Mouse (Mus musculus) ovary, adult 18-20 months (tissue): ENCODE measurements around the gene Mettl22.

Experiments
- DNase-seq: peaks from one replicate; pipeline ENCODE4 v3.0.0; 2022; ENCODE audit warnings: low spot score, mixed read lengths

Mettl22 gene

DNA sequence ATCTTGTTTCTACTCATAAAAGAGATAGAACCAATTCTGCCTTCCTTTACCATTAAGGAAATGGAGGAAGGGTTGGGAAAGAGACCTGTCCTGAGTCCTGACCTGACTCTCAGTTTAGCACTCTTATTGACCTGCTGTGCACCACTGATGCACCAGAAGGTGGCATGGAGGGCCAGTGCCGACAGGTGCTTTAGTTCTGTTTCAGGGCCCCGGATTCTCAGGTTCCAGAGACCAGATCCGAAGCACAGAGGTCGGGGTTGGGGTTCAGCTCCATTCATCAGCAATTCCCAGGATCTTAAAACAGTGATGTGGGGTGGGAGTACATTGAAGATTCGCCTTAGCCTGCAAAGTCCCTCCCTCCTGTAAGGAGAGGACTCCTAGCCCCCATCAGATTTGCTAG lies 42.2 kb downstream of the Mettl22 start:
- no peak for DNase-seq

DNA sequence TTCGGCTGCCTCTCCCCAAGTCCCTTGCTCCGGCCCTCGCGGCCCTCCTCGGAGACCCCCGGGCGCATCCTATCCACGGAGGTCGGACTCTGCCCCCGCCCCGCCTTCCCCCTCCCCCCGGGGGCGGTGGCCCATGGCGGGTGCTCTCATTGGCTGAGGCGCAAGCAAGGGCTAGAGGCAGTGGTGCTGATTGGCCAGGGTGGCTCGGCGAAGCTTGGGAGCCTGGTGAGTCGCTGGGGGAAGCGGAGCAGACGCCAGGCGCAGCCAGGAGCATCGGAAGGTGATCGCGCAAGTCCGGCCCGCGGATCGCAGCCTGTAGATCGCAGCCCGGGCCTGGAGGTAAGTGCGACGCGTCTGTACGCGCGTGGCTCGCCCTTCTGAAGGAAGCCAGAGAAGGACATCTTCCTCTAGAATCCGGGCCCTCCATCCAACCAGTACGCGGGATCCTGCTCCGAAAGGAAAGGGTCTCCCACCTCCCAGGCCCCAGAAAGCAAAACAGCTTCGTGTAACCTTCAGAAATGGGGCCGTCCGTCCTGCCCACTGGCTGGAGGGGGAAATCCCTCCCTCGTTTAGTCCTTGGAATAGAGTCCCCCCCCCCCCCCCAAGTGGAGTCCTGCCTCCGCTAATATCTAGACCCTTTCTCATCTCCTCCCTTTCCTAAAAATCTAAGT lies 42.8 kb downstream of the Mettl22 start, which contains the start of gene Abat:
TSS of gene Abat (plus strand) at position 194 of the 671 bp plus-strand sequence.
- DNase-seq: peak; percentile 96

DNA sequence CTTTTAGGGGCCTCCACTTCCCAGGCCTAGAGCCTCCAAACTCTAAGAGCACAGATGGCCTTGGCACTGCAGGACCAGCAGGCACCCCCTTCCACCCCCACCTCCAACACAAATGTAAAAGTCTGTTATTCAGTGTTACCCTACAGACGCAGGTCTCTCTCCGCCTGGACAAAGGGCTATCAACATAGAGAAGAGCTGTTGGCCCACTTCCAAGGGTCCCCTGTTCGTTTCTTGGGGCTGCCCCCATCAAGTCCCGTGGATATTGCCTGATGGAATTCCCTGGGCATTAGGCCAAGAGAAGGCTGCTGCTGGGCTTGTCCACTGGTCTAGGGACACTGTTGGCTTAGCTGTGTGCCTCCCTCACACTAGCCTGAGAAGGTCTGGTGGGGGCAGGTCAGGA lies 43.6 kb downstream of the Mettl22 start:
- DNase-seq: peak; percentile 11

DNA sequence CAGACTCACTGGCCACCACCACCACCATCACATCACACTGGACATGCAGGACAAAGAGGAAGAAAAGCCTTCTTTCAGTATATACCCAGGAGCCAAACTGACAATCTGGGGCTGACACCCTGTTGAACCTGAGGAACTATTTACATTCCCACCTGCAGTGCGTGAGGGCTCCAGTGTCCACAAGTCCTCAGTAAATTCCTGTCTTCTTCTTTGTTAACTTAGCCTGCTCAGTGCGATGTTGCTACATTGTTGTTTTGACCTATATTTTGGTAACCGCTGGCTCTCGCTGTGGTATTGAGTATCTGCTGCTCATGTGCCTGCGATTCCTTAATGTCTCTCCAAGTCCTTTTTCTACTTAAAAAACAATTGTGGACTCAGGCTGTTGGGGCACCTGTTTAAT lies 49.9 kb downstream of the Mettl22 start:
- DNase-seq: no peak

DNA sequence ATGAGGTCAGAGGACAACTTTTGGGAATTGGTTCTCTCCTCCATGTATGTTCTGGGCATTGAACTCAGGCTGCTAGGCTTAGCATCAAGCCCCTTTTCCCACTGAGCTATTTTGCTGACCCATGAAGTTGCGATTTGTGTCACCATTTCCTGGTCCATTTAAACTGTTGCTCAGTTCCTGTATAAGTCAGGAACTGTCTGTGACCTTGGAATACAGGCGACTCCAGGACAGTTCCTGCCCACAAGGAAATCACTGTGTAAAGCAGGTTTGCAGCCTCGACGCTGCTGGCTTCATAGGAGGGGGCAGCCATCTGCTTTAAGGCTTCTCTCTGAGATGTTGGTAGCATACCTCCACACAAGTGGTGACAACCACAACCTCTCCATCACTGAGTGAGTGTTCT lies 50.7 kb downstream of the Mettl22 start:
- DNase-seq: no peak

DNA sequence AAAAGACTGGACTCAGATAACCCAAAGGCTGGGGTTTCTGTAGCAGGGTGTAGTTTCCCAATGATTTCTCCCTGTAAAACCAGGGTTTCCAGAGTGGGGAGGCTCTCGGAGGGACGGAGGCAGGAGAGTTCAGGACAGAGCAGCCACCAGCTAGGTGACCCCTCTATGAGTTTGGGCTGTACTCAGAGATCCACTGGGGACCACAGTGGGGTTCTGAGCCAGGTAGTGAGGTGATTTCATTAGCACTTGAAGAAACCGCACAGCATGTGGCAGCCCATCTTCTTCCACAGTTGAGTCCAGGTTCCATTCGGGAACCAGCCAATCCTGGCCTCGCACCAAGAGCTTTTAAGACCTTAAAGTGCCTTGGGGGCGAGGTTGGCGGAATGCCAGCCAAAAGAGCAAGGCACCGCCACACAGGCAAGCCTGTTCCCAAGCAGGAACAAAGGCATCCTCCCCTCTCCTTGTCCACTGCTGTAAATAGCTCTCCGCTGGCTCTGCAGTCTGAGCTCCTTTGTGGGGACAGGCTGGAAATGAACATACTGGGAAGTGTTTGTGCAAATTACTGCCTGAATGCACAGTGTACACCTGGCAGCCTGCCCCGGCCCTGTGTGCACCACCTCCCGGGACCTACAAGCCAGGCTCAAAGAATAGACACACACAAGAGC lies 53.0 kb downstream of the Mettl22 start:
- DNase-seq: peak; percentile 43

DNA sequence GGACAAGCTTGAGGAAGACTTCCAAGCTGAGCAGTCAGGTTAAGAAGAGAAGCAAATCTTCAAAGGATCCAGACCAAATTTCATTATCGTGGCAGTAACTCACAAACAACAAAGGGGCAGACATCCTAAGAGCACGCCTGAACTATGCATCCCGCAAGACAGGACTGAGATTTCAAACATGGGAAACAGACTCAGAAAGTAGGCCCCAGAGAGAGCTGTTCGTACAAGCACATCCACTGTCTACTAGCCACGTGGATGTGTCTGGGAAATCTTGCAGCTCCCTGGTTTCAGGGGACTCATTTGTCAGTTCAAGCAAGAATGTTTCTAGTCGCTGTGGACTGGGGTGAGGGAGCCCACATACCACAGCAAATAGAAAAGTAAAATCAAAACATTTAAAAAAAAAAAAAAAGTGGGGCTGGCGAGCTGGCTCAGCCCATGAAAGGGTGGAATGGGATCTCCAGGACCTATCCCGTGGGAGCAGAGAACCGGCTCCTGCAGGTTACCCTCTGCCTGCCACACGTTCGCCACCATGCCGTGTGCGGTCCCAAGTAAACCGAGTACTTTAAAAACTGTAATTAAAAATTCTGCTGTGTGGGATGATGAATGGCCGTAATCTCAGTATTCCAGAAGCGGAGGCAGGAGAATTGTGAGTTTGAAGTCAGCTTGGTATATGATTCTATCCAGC lies 53.7 kb downstream of the Mettl22 start:
- no peak for DNase-seq

DNA sequence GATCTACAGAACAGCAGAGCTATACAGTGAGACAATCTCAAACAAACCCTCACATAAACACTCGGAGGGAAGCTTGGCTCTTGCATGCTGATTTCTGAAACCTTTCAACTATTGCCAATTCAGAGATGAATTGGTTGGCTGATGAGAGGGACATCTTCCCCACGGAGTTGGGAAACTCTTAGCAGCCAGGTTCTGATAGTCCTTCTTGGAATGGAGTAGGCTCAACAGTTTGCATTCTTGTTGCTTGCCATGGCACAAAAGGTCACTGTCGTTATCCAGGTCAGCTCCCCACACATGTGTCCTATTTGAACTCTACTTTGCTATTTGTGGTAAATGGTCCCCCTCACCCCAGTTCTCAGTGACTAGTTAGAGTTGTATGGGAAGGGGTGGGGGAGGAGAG lies 54.7 kb downstream of the Mettl22 start:
- no peak for DNase-seq

DNA sequence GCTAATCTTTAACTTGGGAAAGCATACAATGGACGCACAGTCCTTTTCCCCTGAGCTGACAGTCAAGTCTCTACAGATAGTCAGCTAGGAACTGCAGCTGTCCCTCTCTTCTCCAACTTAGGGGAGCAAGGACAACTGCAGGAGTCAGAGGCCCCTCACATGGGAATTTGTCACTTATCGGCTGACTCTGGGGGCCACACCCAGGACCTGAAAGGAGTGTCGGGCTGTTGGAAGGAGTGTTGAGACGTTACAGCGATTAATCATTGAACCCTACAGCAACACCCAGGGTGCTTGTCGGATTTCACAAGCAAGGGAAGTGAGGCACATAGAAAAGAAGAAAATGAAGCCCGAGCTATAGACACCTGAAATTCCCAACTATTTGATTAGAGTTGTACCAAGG lies 55.3 kb downstream of the Mettl22 start:
- DNase-seq: no peak

DNA sequence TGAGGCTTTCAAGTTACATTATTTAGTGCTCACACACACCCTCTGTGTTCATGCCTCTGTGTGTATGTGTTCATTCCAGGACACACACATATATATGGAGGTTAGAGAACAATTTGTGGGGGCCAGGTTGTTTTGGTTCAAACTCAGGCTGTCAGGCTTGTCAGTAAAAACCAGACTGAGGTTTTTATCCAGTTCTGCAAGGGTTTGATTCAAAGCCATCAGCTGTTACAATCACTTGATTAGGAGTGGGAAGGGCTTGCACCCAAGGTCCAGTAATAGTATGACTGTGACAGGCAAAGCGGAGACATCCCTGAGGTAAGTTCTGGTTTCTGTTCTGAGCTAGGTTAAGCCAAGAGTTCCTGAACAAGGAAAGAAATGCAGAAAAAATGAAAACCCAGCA lies 58.8 kb downstream of the Mettl22 start:
- no peak for DNase-seq

DNA sequence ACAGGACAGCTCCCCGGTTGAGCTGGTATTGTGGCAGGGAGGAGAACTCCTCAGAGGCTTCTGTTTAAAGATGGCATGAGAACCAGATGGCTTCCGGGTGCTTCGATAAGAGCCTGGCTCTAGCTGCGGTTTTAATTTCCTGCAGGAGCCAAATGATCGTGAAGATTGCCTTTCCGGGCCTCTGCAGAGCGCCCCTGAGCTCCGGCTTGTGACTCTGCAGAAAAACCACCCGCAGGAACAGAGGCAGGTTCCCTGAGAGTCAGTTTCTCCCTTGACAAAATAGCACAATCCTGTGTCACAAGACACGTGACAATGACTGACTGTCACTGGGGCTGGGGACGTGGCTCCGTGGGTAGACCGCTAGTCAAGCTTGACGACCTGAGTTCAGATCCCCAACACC lies 59.4 kb downstream of the Mettl22 start:
- DNase-seq: no peak

DNA sequence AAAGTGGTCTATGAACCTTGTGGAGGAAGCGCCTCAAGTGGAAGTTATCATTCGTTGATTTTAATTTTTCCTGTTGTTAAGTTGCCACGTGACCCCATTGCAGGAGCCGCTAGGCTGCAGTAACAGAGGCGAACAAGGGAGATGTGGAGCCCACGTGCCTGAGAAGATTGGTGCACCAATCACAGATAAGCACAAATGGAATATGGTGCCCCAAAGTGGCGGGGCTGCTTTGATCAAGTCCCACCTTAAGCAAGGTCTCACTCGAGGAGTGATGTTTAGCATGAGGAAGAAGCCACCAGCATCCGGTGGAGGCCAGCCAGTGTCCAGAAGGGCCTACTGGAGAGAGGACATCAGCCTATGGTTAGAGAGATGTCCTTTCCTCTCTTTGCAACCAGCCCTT lies 61.9 kb downstream of the Mettl22 start:
- DNase-seq: no peak

DNA sequence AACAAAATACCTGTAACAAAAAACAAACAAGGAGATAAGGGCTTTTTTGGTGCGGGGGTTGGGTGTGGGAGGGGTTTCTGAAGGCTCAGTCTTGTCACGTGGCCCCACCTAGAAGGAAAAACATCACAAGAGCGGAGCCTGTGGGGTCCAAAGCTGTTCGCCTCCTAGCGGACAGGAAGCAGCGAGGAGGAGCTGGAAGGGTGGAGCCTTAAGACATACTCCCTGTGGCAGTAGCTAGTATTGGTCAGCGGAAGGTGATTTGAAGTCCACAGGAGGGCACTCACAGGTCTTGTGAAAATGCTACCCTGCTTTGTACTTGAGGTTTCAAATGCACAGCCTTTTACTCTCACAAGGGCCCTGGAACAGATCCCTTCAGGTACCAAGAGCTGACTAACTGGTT lies 62.3 kb downstream of the Mettl22 start:
- DNase-seq: no peak

DNA sequence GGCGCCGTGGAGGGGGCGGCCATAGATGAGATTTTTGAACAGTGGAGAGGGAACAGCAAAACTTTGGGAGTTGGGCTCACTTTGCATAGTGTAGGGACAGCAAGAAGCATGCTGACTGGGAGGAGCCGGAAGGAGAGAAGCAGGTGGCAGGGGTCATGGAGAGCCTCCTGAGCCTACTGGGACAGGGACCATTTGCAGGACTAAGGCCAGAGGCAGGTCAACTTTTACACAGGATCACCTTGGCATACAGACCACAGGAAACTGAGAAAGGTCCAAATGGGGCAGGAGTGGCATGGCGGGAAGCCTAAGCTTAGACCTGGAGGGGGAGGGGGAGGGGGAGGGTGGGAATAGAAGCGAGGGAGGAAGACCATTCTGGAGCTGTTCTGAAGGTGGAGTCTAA lies 62.9 kb downstream of the Mettl22 start:
- no peak for DNase-seq

DNA sequence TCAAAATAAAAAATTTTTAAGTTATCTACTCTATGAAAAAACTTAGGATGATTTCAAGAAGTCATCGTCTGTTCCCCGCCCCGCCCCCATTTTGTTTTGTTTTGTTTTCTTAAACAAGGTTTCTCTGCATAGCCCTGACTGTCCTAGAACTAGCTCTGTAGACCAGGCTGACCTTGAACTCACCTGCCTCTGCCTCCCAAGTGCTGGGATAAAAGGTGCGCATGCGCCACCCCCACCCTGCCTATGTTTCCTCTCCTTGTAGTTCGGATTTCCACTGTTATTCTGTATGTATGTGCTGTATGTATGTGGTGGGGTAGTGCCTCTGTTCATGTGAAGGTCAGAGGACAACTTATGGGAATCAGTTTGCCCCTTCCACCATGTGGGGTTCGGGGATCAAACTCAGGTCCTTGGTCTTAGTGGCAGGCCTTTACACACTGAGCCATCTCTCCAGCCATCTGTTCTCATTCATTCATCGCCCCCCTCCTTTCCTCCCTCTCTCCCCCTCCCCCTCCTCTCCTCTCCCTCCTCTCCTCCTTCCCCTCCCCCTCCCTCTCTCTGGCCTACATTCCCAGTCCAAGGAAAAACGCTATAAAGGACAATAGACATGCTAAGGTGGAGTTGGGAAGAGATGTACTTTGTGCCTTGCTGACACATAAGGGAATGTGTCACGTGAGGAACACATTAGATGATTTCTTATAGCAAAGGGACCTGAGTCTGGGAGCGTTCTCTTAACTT lies 64.0 kb downstream of the Mettl22 start:
- no peak for DNase-seq

DNA sequence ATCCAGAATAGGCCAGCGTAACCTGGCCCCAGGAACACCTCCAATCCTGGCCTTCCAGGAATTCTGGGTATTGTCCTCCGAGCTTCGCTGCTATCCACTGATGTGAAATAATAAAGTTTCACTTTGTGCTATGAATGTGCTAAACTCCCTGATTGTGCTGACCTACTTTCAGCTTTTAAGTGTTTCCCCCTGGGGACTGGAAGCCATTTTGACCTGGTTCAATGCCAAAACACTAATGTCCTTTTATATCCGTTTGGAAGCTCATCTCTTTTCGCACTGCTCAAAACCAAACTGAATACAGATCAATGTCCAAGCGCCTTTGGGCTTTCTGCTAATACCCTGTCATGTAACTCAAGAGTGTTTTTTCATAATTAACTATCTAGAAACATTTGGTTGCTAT lies 64.8 kb downstream of the Mettl22 start:
- DNase-seq: no peak

DNA sequence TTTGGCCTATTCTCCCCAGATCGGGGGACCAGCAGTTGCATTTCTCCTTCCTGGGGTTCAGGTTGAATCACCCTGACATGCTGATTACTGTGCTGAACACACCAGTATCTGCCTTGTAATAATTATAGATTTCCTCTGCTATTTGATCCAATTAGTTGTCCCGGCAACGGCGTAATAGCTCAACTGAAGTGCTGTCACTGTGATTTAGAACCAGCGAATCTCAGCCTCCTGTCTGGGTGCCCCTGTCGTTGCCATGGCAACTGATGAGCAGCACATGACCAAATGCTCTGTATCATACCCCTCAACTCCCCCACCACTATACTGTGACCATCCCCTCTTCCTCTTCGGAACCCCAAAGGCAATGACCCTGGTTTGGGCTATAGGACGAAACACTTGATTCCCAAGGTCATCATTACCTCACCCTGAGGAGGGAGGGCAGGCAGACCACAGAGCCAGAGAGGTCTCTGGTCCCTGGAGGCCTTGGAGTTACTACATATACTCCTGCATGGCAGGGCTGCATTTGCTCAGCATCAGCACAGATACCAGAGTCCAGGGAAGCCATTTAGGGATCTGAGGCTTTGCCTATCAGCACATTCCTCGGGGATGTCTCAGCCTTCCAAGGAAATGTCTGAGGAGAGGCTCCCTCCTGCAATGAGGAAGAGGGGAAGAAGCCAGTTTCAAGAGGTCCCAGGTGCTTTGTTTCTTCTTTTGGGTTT lies 68.7 kb downstream of the Mettl22 start:
- DNase-seq: no peak
